Mouse (Mus musculus): Measurements from ENCODE around the gene Taf12. TPM values are rescaled to one million over a fixed set of nuclear protein-coding genes. Genes with fewer than 3 reads are reported as not detected.

Gene Taf12
- polyA plus RNA-seq, 1 experiment from 2014 or later, result 38.1 TPM

- Histone ChIP-seq H3K4me2 (ENCODE audit: low read length) (no peak overlapping the region), H3K9ac (ENCODE audit: low read depth, low read length) (no peak overlapping the region), H3K4me1 (replicated peaks; ENCODE audit: insufficient read depth, low read length) (no peaks in the 10 kb centered on the region; the same call in 1 of the 2 replicates), H3K27me3 (ENCODE audit: insufficient read depth, low read length) (no peaks in the 10 kb centered on the region), H3K36me3 (ENCODE audit: insufficient read depth, low read length) (peaks cover 27% of the 10 kb centered on the region), H3K9me3 (replicated peaks; ENCODE audit: low read length) (no peaks in the 10 kb centered on the region), H3K27ac (no peak overlapping the region), H3K4me3 (replicated peaks; ENCODE audit: low read depth, low read length) (no peak overlapping the region)
- DNase-seq (ENCODE audit: low spot score) (no peak), ATAC-seq (replicated peaks; ENCODE audit: low FRiP score, low read depth) (no peak)
- TF ChIP-seq CTCF (IDR thresholded peaks at IDR 0.05; ENCODE audit: low read depth), result no peak
- 91% methylated on average over 13 of the region's 13 CpGs for WGBS
Observed at GRCm38 (mm10) chr4:132338943-132339342, 64.8 kb downstream of the Taf12 start.

- 69% methylated on average over 3 of the region's 3 CpGs for WGBS
- ATAC-seq (replicated peaks; ENCODE audit: low FRiP score, low read depth), result no peak
Observed at GRCm38 (mm10) chr4:132341451-132341850, 67.3 kb downstream of the Taf12 start.

GRCm38 (mm10) chr4:132344403-132345134 lies 70.4 kb downstream of the Taf12 start:
- H3K36me3 ChIP-seq (ENCODE audit: insufficient read depth, low read length), result 0 out of 2 replicates have a peak, but pooled peaks cover 1% of the 10 kb centered on the region
- no peak for DNase-seq (ENCODE audit: low spot score)
- ATAC-seq (replicated peaks; ENCODE audit: low FRiP score, low read depth), result peak; percentile 26; the same call in 1 of the 2 replicates
- no peak overlapping the region for H3K27ac ChIP-seq
- peak overlapping the region; percentile 85 for H3K4me2 ChIP-seq (ENCODE audit: low read length)
- H3K9me3 ChIP-seq (replicated peaks; ENCODE audit: low read length), result no peaks in the 10 kb centered on the region
- H3K4me3 ChIP-seq (replicated peaks; ENCODE audit: low read depth, low read length), result peak overlapping the region; percentile 76
- 4% methylated on average over 13 of the region's 13 CpGs for WGBS
- peaks cover 4% of the 10 kb centered on the region; the same call in 1 of the 2 replicates for H3K4me1 ChIP-seq (replicated peaks; ENCODE audit: insufficient read depth, low read length)
- peak overlapping the region; percentile 83 for H3K9ac ChIP-seq (ENCODE audit: low read depth, low read length)
- no peaks in the 10 kb centered on the region for H3K27me3 ChIP-seq (ENCODE audit: insufficient read depth, low read length)
- no peak for TF ChIP-seq CTCF (IDR thresholded peaks at IDR 0.05; ENCODE audit: low read depth)

More at GRCm38 (mm10) chr4:132341451-132341850, 67.3 kb downstream of the Taf12 start:
- DNase-seq (ENCODE audit: low spot score), result no peak
- no peaks in the 10 kb centered on the region for H3K9me3 ChIP-seq (replicated peaks; ENCODE audit: low read length)
- no peak for TF ChIP-seq CTCF (IDR thresholded peaks at IDR 0.05; ENCODE audit: low read depth)
- H3K27me3 ChIP-seq (ENCODE audit: insufficient read depth, low read length), result no peaks in the 10 kb centered on the region
- no peak overlapping the region for H3K4me2 ChIP-seq (ENCODE audit: low read length)
- no peak overlapping the region for H3K27ac ChIP-seq
- H3K4me1 ChIP-seq (replicated peaks; ENCODE audit: insufficient read depth, low read length), result peaks cover 4% of the 10 kb centered on the region; the same call in 1 of the 2 replicates
- H3K4me3 ChIP-seq (replicated peaks; ENCODE audit: low read depth, low read length), result no peak overlapping the region
- peaks cover 13% of the 10 kb centered on the region; the same call in 1 of the 2 replicates for H3K36me3 ChIP-seq (ENCODE audit: insufficient read depth, low read length)
- H3K9ac ChIP-seq (ENCODE audit: low read depth, low read length), result no peak overlapping the region

Other genes starting within 250 kb of the Taf12 start
- 0.08 and 0.17 TPM in 2 replicates for gene Gm10300, start 199.7 kb upstream of the Taf12 start, polyA plus RNA-seq (2015; fragmentation: Nextera tagmentation; extraction: Ambion mirVana)
- 42.3 and 44.6 TPM in 2 replicates for gene Epb41, start 199.1 kb upstream of the Taf12 start, polyA plus RNA-seq (2015; fragmentation: Nextera tagmentation; extraction: Ambion mirVana)
- 0.03 and 0.05 TPM in 2 replicates for gene Oprd1, start 129.9 kb upstream of the Taf12 start, polyA plus RNA-seq (2015; fragmentation: Nextera tagmentation; extraction: Ambion mirVana)
- gene Ythdf2, start 62.1 kb upstream of the Taf12 start, polyA plus RNA-seq (2015; fragmentation: Nextera tagmentation; extraction: Ambion mirVana), result 87.7 and 89.4 TPM in 2 replicates
- gene Gmeb1, start 12.8 kb upstream of the Taf12 start, polyA plus RNA-seq (2015; fragmentation: Nextera tagmentation; extraction: Ambion mirVana), result 21.9 and 24.3 TPM in 2 replicates
- 2.4 and 3.0 TPM in 2 replicates for gene Rab42, start 29.0 kb downstream of the Taf12 start, polyA plus RNA-seq (2015; fragmentation: Nextera tagmentation; extraction: Ambion mirVana)
- gene Trnau1ap, start 55.2 kb downstream of the Taf12 start, polyA plus RNA-seq (2015; fragmentation: Nextera tagmentation; extraction: Ambion mirVana), result 70.3 and 72.8 TPM in 2 replicates
- 40.0 and 45.9 TPM in 2 replicates for gene Rcc1, start 79.2 kb downstream of the Taf12 start, polyA plus RNA-seq (2015; fragmentation: Nextera tagmentation; extraction: Ambion mirVana)
- gene Phactr4, start 148.1 kb downstream of the Taf12 start, polyA plus RNA-seq (2015; fragmentation: Nextera tagmentation; extraction: Ambion mirVana), result 24.3 and 25.2 TPM in 2 replicates
- gene Med18, start 189.5 kb downstream of the Taf12 start, polyA plus RNA-seq (2015; fragmentation: Nextera tagmentation; extraction: Ambion mirVana), result 20.9 and 22.1 TPM in 2 replicates
- gene Sesn2, start 236.1 kb downstream of the Taf12 start, polyA plus RNA-seq (2015; fragmentation: Nextera tagmentation; extraction: Ambion mirVana), result 18.1 and 20.1 TPM in 2 replicates